Mouse (Mus musculus) midbrain, embryonic 16.5 days (tissue): ENCODE measurements around the gene Vgf. TPM values are rescaled to one million over a fixed set of nuclear protein-coding genes. Genes with fewer than 3 reads are reported as not detected.

Experiments used
- ATAC-seq: fragments of 200-750 bp; cut with Nextera tagmentation; 2 replicates; pipeline ENCODE4 v1.8.0; 2017; ENCODE audit warnings: moderate TSS enrichment
- H3K27ac ChIP-seq: fragments of 300-500 bp; sonication (generic); 2 replicates; pipeline ENCODE4 v1.5.1; 2014; ENCODE audit warnings: mild to moderate bottlenecking, low read length, mixed read lengths
- H3K27me3 ChIP-seq: fragments of 300-500 bp; sonication (generic); 2 replicates; pipeline ENCODE4 v1.6.1; 2014; ENCODE audit warnings: low read depth, low read length, mixed read lengths; ENCODE audit not compliant: control insufficient read depth, insufficient read depth
- H3K36me3 ChIP-seq: fragments of 300-500 bp; sonication (generic); 2 replicates; pipeline ENCODE4 v1.6.1; 2014; ENCODE audit warnings: mild to moderate bottlenecking, low read length, moderate library complexity, mixed read lengths; ENCODE audit not compliant: control insufficient read depth, insufficient read depth
- H3K4me1 ChIP-seq: fragments of 300-500 bp; sonication (generic); 2 replicates; pipeline ENCODE4 v1.6.1; 2014; ENCODE audit warnings: mild to moderate bottlenecking, low read length, mixed read lengths; ENCODE audit not compliant: control insufficient read depth, insufficient read depth
- H3K4me2 ChIP-seq: fragments of 300-500 bp; sonication (generic); 2 replicates; pipeline ENCODE4 v1.6.1; 2014; ENCODE audit warnings: mild to moderate bottlenecking, low read length, mixed read lengths
- H3K4me3 ChIP-seq: fragments of 300-500 bp; sonication (generic); 2 replicates; pipeline ENCODE4 v1.5.1; 2014; ENCODE audit warnings: low read depth, mild to moderate bottlenecking, low read length, moderate library complexity, mixed read lengths
- H3K9ac ChIP-seq: fragments of 300-500 bp; sonication (generic); 2 replicates; pipeline ENCODE4 v1.6.1; 2014; ENCODE audit warnings: low read depth, low read length, mixed read lengths
- H3K9me3 ChIP-seq: fragments of 300-500 bp; sonication (generic); replicated peaks from 2 replicates; pipeline ENCODE4 v1.6.1; 2014; ENCODE audit warnings: mild to moderate bottlenecking, low read length, mixed read lengths; ENCODE audit not compliant: control insufficient read depth, poor library complexity, severe bottlenecking
- WGBS: fragments of 180-500 bp; shearing (Covaris S2); extraction: QIAGEN DNeasy Blood & Tissue Kit; methylation state at CpG from one replicate; pipeline ENCODE4 v1.1.7; 2014; 5-methylcytosine and 5-hydroxymethylcytosine counted together
- polyA plus RNA-seq: library from polyadenylated mRNA; unstranded; fragments of >200 nt; fragmentation: Nextera tagmentation; extraction: Ambion mirVana; gene quantifications from 2 replicates; pipeline ENCODE4 v1.2.1, GENCODE M21; 2015

Gene Vgf
- polyA plus RNA-seq, 1 experiment from 2014 or later, result 15.6 TPM

DNA sequence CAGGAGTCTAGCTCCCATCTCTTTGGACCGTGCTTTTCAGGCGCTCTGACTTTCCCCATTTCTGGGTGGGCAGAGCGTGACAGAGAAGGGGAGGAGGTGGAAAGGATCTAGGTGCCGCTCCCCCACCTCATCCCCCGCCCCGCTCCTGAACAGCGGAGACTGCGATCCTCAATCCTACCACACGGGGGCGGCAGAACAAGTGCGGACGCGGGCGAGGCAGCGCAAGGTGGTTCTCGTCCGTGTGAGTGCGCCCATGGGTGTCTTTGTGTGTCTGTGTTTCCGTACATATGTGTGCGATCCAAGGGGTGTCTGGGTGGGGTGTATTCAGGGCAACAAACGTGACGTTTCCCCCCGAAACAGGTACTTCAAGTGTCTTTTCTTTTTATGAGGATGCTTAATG, 1.1 kb upstream of the Vgf start:
- Histone ChIP-seq H3K4me2 (peak overlapping the region; percentile 55), H3K27me3 (peaks cover 33% of the 10 kb centered on the region), H3K36me3 (no peaks in the 10 kb centered on the region), H3K9me3 (no peaks in the 10 kb centered on the region), H3K27ac (no peak overlapping the region), H3K4me1 (peaks cover 13% of the 10 kb centered on the region), H3K4me3 (peak overlapping the region; percentile 33), H3K9ac (peak overlapping the region; percentile 43)
- under 1% methylated on average over 23 of the region's 23 CpGs for WGBS
- ATAC-seq, result no peak

DNA sequence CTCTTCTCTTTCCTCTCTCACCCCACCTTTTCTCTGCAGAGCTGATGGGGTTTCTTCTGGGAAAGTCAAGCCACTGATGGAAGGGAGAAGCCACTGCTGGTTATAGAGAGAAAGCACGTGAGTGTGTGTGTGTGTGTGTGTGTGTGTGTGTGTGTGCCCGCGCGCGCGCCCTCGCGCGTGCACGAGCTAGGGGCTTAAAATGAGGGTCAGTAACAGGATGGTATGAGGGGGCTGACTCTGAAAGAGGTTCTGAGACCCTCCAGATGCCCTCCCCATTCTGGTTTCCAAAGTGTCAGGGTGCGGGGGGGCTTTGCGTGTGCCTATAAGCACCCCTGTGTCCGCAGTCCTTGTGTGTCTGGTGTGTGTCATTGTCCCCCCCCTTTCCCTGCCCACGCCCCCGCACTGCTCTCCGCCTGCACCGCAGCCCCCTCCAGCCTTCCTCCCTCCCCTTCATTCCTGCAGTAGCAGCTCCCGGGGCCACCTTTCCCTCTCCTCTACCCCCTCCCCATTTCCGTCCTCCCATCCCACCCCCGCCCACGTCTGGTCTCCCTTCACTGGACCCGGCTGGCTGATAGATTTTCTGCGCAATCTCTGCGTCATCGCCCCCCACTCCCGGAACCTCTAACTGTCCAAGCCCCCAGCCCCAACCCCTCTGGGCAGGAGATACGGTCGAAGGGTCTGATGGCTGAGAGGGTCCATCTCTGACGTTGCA, 2.5 kb downstream of the Vgf start:
- peak overlapping the region; percentile 99 for H3K4me2 ChIP-seq
- H3K36me3 ChIP-seq, result no peaks in the 10 kb centered on the region
- H3K4me1 ChIP-seq, result peaks cover 31% of the 10 kb centered on the region
- peak overlapping the region; percentile 59 for H3K4me3 ChIP-seq
- 3% methylated on average over 27 of the region's 29 CpGs for WGBS
- ATAC-seq, result peak; percentile 21
- peaks cover 36% of the 10 kb centered on the region for H3K27me3 ChIP-seq
- H3K27ac ChIP-seq, result peak overlapping the region; percentile 5; the same call in 1 of the 2 replicates
- no peaks in the 10 kb centered on the region for H3K9me3 ChIP-seq
- peak overlapping the region; percentile 33 for H3K9ac ChIP-seq

DNA sequence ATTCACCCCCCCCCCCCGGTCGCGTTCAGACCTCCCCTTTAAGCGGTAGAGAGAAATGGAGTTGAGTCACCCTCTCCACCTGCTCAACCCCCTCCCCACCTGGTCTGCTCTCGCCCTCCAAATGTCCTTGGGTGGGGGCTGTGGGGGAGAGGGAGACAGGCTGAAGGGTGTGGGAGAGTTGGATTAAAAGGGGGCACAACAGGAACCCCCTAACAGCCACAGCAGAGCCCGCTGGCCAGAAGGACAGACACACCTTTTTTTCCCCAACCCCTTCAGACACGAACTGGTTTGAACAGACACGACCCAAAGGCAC, 3.0 kb downstream of the Vgf start:
- Histone ChIP-seq H3K4me2 (peak overlapping the region; percentile 99), H3K27me3 (peaks cover 33% of the 10 kb centered on the region), H3K4me3 (peak overlapping the region; percentile 59), H3K4me1 (peaks cover 31% of the 10 kb centered on the region), H3K9ac (peak overlapping the region; percentile 33), H3K27ac (peak overlapping the region; percentile 67; the same call in 1 of the 2 replicates), H3K9me3 (no peaks in the 10 kb centered on the region), H3K36me3 (no peaks in the 10 kb centered on the region)
- WGBS, result 2% methylated on average over 8 of the region's 8 CpGs
- peak; percentile 10 for ATAC-seq

DNA sequence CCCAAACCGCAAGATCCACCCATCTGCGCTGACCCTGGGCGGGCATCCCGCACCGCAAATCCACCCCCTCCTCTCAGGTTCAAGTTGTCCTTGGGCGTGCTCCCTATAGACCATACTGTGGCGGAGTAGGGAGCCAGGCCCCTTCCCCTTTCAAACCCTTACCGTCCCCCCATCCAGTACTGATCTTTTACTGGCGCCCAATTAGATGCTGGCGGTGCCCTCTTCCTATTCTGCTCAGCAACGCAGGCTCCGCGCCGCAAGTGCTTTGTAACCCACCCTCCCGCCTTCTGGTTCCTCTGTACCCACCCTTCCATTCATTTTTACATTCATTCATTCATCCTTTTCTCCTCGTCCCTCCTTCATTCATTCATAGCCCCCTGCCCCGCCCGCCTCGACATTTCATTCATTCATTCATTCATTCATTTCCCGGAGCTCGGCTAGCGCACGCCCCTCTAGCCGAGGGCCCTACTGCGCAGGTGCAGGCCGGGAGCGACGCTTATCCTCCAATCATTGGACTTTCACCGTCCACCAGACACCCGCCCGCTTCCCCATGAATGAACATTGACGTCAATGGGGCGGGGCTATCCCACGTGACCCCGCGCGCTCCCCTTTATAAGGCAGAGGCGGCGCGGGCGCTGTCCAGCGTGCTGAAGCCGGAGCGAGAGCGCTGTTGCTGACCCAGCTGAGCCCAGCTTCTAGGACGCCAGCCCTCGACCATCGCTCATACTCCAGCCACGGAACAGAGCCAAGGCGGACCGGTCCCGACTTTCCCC, 3.6 kb downstream of the Vgf start:
- Histone ChIP-seq H3K27ac (peak overlapping the region; percentile 67), H3K36me3 (no peaks in the 10 kb centered on the region), H3K27me3 (peaks cover 29% of the 10 kb centered on the region), H3K4me2 (peak overlapping the region; percentile 99), H3K9me3 (no peaks in the 10 kb centered on the region), H3K4me1 (peaks cover 31% of the 10 kb centered on the region), H3K9ac (peak overlapping the region; percentile 76), H3K4me3 (peak overlapping the region; percentile 59)
- peak; percentile 70 for ATAC-seq
- under 1% methylated on average over 51 of the region's 52 CpGs for WGBS

DNA sequence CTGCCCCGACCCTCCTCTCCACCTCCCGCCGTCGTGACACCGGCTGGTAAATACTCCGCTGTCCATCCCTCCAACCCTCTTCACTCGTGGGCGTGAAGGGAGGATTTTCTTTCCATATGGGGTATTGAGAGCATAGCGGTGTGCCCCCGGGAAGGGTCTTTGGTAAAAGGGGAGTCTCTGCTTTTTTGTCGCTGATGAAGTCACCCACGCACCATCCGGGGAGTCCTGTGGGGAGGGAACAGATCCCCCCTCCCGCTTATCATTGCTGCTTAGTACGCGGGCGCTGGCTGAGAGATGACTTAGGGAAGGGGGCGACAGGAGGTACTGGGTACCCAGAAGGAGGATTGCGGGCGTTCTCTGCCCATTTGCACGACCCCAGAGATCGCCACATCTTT, 4.2 kb downstream of the Vgf start:
- Histone ChIP-seq H3K36me3 (peaks cover 2% of the 10 kb centered on the region; the same call in 1 of the 2 replicates), H3K4me2 (peak overlapping the region; percentile 99), H3K27me3 (peaks cover 28% of the 10 kb centered on the region), H3K4me1 (peaks cover 28% of the 10 kb centered on the region), H3K9ac (peak overlapping the region; percentile 76), H3K9me3 (no peaks in the 10 kb centered on the region), H3K4me3 (peak overlapping the region; percentile 59), H3K27ac (no peak overlapping the region)
- WGBS, result 10% methylated on average over 22 of the region's 22 CpGs
- ATAC-seq, result no peak

DNA sequence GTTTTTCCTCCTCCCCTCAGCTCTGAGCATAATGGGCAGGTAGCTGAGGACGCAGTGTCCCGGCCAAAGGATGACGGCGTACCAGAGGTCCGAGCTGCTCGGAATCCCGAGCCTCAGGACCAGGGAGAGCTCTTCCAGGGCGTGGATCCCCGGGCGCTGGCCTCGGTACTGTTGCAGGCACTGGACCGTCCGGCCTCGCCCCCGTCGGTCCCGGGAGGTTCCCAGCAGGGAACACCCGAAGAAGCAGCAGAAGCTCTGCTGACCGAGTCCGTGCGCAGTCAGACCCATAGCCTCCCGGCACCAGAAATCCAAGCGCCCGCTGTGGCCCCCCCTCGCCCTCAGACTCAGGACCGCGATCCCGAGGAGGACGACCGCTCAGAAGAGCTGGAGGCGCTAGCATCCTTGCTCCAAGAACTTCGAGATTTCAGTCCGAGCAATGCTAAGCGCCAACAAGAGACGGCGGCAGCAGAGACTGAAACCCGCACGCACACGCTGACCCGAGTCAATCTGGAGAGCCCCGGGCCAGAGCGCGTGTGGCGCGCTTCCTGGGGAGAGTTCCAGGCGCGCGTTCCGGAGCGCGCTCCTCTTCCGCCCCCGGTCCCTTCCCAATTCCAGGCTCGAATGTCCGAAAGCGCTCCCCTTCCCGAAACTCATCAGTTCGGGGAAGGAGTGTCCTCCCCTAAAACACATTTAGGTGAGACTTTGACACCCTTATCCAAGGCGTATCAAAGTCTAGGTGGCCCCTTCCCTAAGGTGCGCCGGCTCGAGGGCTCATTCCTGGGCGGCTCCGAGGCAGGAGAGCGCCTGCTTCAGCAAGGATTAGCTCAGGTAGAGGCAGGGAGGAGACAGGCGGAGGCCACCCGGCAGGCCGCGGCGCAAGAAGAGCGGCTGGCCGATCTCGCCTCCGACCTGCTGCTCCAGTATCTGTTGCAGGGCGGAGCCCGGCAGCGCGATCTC, 5.2 kb downstream of the Vgf start:
- under 1% methylated on average over 78 of the region's 78 CpGs for WGBS
- Histone ChIP-seq H3K9ac (peak overlapping the region; percentile 76), H3K9me3 (no peaks in the 10 kb centered on the region), H3K4me2 (peak overlapping the region; percentile 99), H3K27ac (peak overlapping the region; percentile 48), H3K4me3 (peak overlapping the region; percentile 59), H3K27me3 (peaks cover 19% of the 10 kb centered on the region), H3K36me3 (peaks cover 4% of the 10 kb centered on the region; the same call in 1 of the 2 replicates), H3K4me1 (peaks cover 24% of the 10 kb centered on the region)
- ATAC-seq, result no peak

DNA sequence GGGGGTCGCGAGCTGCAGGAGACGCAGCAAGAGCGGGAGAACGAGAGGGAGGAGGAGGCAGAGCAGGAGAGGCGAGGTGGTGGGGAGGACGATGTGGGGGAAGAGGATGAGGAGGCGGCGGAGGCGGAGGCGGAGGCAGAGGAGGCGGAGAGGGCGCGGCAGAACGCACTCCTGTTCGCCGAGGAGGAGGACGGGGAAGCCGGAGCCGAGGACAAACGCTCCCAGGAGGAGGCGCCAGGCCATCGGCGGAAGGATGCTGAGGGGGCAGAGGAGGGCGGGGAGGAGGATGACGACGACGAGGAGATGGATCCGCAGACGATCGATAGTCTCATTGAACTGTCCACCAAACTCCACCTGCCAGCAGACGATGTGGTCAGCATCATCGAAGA, 5.8 kb downstream of the Vgf start:
- peak overlapping the region; percentile 99 for H3K4me2 ChIP-seq
- ATAC-seq, result 0 out of 2 replicates have a peak, but pooled peaks have one; percentile 6
- H3K9me3 ChIP-seq, result no peaks in the 10 kb centered on the region
- peak overlapping the region; percentile 76 for H3K9ac ChIP-seq
- H3K4me1 ChIP-seq, result peaks cover 24% of the 10 kb centered on the region
- H3K27ac ChIP-seq, result peak overlapping the region; percentile 48
- peaks cover 13% of the 10 kb centered on the region for H3K27me3 ChIP-seq
- H3K4me3 ChIP-seq, result peak overlapping the region; percentile 59
- 0% methylated on average over 30 of the region's 33 CpGs for WGBS
- H3K36me3 ChIP-seq, result peaks cover 6% of the 10 kb centered on the region; the same call in 1 of the 2 replicates

DNA sequence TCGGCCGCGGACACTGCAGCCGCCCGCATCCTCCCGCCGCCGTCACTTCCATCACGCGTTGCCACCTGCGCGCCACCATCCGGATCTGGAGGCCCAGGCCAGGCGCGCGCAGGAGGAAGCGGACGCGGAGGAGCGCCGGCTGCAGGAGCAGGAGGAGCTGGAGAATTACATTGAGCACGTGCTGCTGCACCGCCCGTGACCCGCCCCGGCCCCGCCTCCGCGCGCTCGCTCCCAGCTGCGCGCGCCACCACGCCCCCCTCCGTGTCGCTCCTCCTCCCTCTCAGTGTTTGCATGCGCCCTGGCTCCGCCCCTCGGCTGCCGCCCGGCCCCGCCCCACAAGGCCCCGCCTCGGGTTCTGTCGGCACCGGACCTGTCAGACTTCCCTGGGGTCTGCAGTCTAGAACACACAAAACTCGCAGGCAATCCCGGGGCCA, 6.5 kb downstream of the Vgf start:
- H3K9ac ChIP-seq, result peak overlapping the region; percentile 76
- ATAC-seq, result peak; percentile 37
- peaks cover 9% of the 10 kb centered on the region; the same call in 1 of the 2 replicates for H3K36me3 ChIP-seq
- WGBS, result 1% methylated on average over 46 of the region's 49 CpGs
- peak overlapping the region; percentile 48 for H3K27ac ChIP-seq
- H3K4me1 ChIP-seq, result peaks cover 24% of the 10 kb centered on the region
- H3K4me3 ChIP-seq, result peak overlapping the region; percentile 59
- peak overlapping the region; percentile 99 for H3K4me2 ChIP-seq
- no peaks in the 10 kb centered on the region for H3K9me3 ChIP-seq
- H3K27me3 ChIP-seq, result peaks cover 10% of the 10 kb centered on the region; the same call in 1 of the 2 replicates
